Mouse (Mus musculus): ENCODE data around the gene E130116L18Rik. TPM values are rescaled to one million over a fixed set of nuclear protein-coding genes. Genes with fewer than 3 reads are reported as not detected.
"Not testable (repeated sequence)": the region's sequence is repeated elsewhere in the genome, so short reads cannot be mapped to it uniquely, and the experiment has no call there.

Gene E130116L18Rik
- total RNA-seq, 2 experiments from 2014 or later, result not detected

DNA sequence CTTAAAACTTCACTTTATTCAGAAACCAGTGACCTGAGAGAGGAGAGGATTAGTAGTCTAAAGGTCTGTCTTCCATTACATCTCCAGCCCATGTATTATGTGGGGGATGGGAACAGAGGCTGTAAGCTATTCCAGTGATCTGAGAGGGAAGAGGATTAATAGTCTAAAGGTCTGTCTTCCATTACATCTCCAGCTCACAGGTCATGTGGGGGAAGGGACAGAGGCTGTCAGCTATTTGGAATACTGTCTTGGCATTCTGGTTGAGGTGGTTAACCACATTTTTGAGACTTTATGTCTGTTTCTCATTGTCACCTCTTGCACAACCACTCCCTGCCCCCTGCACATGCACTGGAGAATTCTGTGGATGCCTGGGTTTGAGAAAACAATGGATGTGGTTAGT is 35.2 kb downstream of the E130116L18Rik start:
- no peak for DNase-seq (ENCODE audit: low spot score in 2 of 2)
- intact Hi-C loops (cut with DNase I), result no loop called here

DNA sequence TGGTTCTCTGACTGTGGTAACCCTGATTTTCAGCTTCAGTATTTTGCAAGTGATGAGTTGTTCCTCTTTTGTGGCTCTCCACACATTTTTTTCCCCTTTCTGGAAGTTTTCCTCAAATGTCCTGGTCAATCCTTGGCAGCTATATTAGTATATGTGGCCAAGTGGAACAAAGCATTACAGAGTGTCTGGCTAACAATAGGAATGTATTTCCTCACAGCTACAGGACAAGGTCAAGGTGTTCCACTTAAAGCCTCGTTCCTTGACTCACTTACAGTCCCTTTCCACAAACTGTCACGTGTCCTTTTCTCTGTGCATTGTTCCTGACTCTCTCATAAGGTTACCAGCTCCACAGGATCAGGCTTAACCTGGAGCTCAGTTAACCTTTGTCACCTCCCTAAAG is 38.4 kb downstream of the E130116L18Rik start:
- no peak for DNase-seq (ENCODE audit: low spot score in 2 of 2)
- intact Hi-C loops (cut with DNase I), result no loop called here

DNA sequence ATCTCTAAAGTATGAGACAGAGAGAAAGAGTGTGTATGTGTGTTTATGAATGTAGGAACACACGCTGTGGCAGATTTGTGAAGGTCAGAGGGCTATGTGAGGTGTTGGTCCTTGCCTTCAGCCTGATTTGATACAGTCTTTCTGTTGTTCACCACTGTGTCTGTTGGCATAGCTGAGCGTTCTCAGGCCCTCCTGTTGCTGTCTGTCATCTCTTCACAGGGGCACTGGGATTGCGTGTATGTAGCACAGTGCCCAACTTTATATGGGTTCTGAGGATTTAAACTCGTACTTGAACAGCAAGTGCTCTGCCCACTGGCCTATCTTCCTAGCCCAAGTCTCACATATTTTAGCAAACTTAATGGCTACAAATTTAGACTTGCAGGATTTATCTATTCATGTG is 39.4 kb downstream of the E130116L18Rik start:
- intact Hi-C loops (cut with DNase I), result no loop called here
- DNase-seq (ENCODE audit: low spot score in 2 of 2), result no peak

DNA sequence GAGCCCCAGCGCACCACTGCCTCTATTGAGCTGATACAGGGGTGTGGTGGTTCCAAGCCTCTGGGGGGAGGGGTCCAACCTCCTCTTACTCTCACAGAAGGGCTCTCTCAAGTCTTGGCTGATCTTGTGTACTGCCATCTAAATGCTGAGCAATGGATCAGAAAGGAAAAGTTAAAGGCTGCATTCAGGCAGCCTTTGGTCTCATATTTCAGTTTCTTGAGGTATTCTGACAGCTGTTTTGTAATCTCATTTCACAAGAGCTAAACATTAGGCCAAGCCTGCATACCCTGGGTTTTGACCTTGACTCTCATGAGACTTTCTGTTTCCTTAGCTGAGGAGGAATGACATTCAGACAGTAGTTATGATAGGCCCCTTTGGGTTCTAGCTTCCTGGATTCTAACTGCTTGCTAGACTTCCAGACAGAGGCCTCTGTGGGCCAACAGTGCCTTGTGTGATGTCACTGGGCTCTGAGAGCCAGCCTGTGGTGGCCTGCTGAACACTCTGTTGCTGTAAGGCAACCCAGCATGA is 41.9 kb downstream of the E130116L18Rik start, which contains the start of gene Galntl5:
TSS of gene Galntl5 (plus strand) at position 457 of the 528 bp plus-strand sequence.
- intact Hi-C loops (cut with DNase I), result no loop called here
- no peak for DNase-seq (ENCODE audit: low spot score in 2 of 2)

DNA sequence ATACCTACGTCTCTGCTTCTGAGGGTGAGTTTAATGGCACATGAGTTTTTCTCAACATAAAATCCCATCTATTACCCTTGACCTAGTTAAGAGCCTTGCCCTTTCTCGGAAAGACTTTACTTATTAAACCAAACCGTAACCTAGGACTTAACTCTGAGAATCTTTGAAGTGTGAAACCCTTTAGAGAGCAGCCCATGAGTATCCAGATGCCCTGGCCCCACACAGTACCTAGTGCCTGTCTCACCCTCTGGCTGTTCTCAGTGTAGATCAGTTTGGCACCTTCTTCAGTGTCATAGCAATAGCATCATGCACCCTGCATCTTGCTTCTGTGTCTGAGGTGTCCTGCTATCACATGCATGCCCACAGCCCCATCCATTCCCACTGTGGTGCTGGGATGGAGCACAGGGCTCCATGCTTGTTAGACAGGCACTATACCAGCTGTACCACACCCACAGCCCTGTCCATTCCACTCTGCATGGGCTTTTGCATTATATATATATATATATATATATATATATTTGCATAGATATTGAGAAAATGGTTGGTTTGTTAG is 42.9 kb downstream of the E130116L18Rik start:
- intact Hi-C loops (cut with DNase I), result no loop called here
- no peak for DNase-seq (ENCODE audit: low spot score in 2 of 2)

DNA sequence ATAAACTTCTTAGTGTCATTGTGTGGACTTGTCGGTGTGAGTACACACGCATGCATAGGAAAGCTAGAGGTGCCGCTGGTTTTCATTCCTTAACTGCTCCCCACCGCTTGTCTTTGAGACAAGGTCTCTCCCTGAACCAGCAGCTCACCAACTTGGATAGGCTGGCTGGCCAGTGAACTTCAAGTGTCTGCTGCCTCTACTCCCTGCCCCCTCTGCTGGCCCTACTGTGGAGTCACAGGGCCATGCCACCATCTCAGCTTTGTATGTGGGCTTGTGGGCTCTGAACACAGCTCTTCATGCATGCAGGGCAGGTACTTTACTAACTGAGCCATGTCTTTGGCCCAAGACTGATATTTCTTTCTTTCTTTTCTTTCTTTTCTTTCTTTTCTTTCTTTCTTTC is 43.7 kb downstream of the E130116L18Rik start:
- intact Hi-C loops (cut with DNase I), result no loop called here
- DNase-seq (ENCODE audit: low spot score in 2 of 2), result no peak

DNA sequence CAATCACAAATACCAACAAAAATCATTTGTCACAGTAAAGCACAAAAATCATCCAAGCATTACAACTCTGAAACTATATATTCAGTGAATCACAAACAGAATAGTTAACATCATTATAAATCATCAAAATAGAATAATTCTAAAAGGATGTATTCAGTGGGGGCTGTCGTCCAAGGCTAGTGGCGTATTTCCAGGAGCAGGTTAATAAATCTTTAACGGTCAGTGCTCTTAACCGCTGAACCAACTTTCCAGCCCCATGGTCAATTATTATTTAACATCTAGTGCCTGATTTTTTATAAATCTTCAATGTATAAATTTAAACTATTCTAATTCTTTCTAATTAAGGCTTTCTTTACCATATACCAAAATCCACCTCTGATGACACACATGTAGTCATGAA is 44.4 kb downstream of the E130116L18Rik start:
- intact Hi-C loops (cut with DNase I); DNase-seq (ENCODE audit: low spot score in 2 of 2): not testable (repeated sequence)

DNA sequence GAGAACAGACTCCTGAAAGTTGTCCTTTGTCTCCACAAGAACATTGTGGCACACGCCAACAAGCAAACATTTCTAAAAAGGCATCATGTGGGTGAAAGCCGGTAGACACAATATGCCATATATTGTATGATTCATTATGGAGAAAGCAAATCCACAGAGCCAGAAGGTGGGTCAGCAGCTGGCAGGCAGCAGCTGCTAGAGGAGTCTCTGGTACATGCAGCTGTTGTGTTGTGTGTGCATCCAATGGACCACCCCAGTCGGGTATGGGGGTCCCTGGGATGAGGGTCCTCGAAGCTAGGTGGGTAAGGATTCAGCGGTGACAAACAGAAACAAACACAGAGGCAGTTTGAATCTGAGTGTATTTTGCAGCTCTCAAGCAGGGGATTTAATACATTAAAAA is 45.0 kb downstream of the E130116L18Rik start:
- DNase-seq (ENCODE audit: low spot score in 2 of 2); intact Hi-C loops (cut with DNase I): not testable (repeated sequence)

Other genes with a start within 250 kb of the E130116L18Rik start
- gene Prkag2, start 122.5 kb downstream of the E130116L18Rik start, total RNA-seq (2021), result 100 to 1,000 TPM in 1 of 2 experiments, 10 to 100 TPM in 1; 99.4 to 104 TPM
- not detected for gene Galntl5, start 41.7 kb downstream of the E130116L18Rik start, total RNA-seq (2021)
- gene Galnt11, start 1.2 kb downstream of the E130116L18Rik start, total RNA-seq (2021), result 10 to 100 TPM; 49.4 to 52.3 TPM